Mouse (Mus musculus) MEL-GATA-1-ER (cell line): ENCODE results near the gene Tex33.
"Not testable (repeated sequence)": the region's sequence is repeated elsewhere in the genome, so short reads cannot be mapped to it uniquely, and the experiment has no call there.

Experiments used
- DNase-seq: peaks from one replicate; pipeline ENCODE4 v3.0.0-alpha.2; 2012; ENCODE audit warnings: low read depth; ENCODE audit errors: extremely low read depth

Tex33 gene

GRCm38 (mm10) chr15:78378556-78378955, 17.2 kb downstream of the Tex33 start:
- DNase-seq: no peak

- peak; percentile 84 for DNase-seq
These were observed 17.9 kb downstream of the Tex33 start for GRCm38 (mm10) chr15:78377859-78378258.

GRCm38 (mm10) chr15:78374204-78374603, 21.5 kb downstream of the Tex33 start:
- no peak for DNase-seq

- no peak for DNase-seq
These were observed 22.9 kb downstream of the Tex33 start for GRCm38 (mm10) chr15:78372796-78373195.

GRCm38 (mm10) chr15:78369641-78370040, 26.1 kb downstream of the Tex33 start:
- no peak for DNase-seq

GRCm38 (mm10) chr15:78368926-78369346, 26.8 kb downstream of the Tex33 start:
- DNase-seq: no peak

GRCm38 (mm10) chr15:78367811-78368210, 27.9 kb downstream of the Tex33 start:
- DNase-seq: no peak

GRCm38 (mm10) chr15:78366875-78367274, 28.8 kb downstream of the Tex33 start:
- no peak for DNase-seq

- no peak for DNase-seq
These were observed 29.8 kb downstream of the Tex33 start for GRCm38 (mm10) chr15:78365916-78366315.

- no peak for DNase-seq
These were observed 40.2 kb downstream of the Tex33 start for GRCm38 (mm10) chr15:78355548-78355947.

GRCm38 (mm10) chr15:78354958-78355357, 40.8 kb downstream of the Tex33 start:
- DNase-seq: no peak

GRCm38 (mm10) chr15:78351586-78352165, 44.0 kb downstream of the Tex33 start:
- DNase-seq: no peak

GRCm38 (mm10) chr15:78344567-78344966, 51.1 kb downstream of the Tex33 start:
- no peak for DNase-seq

- no peak for DNase-seq
These were observed 52.0 kb downstream of the Tex33 start for GRCm38 (mm10) chr15:78343683-78344082.

GRCm38 (mm10) chr15:78340919-78341318, 54.8 kb downstream of the Tex33 start:
- not testable (repeated sequence) for DNase-seq

- not testable (repeated sequence) for DNase-seq
These were observed 55.9 kb downstream of the Tex33 start for GRCm38 (mm10) chr15:78339627-78340423.

GRCm38 (mm10) chr15:78334380-78334779, 61.3 kb downstream of the Tex33 start:
- DNase-seq: no peak

GRCm38 (mm10) chr15:78332981-78333380, 62.7 kb downstream of the Tex33 start:
- DNase-seq: no peak

- DNase-seq: no peak
These were observed 64.0 kb downstream of the Tex33 start for GRCm38 (mm10) chr15:78331523-78332340.

GRCm38 (mm10) chr15:78330706-78331105, 65.0 kb downstream of the Tex33 start:
- no peak for DNase-seq

GRCm38 (mm10) chr15:78329972-78330371, 65.7 kb downstream of the Tex33 start:
- DNase-seq: not testable (repeated sequence)

- DNase-seq: no peak
These were observed 67.1 kb downstream of the Tex33 start for GRCm38 (mm10) chr15:78328520-78329097.
